Mouse (Mus musculus): Measurements from ENCODE around the gene Tmem209.
A peak's percentile ranks its signal among the peaks of the same experiment; 100 is the strongest.

Tmem209 gene

GRCm38 (mm10) chr6:30535340-30535739, 25.8 kb upstream of the Tmem209 start:
- DNase-seq: peak; percentile 21 to 60

- DNase-seq: no peak
These were observed 19.2 kb upstream of the Tmem209 start for GRCm38 (mm10) chr6:30528800-30529199.

GRCm38 (mm10) chr6:30526586-30527515, 17.3 kb upstream of the Tmem209 start:
- peak; percentile 21 to 61 for DNase-seq

- DNase-seq: peak; percentile 45 to 52
These were observed 16.1 kb upstream of the Tmem209 start for GRCm38 (mm10) chr6:30525456-30526332.

DNA sequence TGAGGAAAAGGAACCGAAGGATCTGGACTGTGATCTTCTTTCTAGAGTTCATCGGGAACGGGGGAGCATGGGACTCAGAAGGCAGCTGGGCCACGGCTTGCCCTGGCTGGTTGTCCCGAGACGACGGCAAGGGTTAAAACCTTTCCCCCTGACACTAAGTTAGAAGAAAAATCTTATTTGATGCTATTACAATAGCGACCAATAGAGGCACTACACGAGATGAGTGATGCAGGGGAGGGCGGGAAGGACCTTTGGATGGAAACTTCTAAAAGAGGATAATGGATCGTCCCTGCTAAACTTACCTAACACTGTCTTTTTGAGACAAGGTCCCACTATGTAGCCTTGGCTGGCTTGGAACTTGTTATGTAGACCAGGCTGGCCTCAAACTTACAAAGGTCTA, 10.8 kb upstream of the Tmem209 start:
- DNase-seq: no peak

DNA sequence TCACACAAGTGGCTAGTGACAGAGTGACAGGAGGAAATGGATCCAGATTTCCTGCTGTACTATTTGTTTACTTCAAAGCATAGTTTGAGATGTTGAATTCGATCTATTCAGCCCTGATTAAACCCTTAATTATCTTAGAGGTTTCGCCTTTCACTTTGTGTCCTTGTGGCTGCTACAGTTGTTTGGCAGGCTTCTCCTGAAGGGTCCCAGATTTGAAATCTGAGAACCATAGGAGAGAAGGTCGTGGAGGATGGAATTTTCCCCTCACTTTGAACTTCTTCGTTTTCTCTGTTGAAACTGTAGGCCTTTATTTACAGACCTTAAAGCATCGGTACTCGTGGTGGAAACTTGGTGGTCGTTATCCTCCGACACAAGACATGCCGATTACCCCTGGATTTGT, 4.7 kb upstream of the Tmem209 start:
- no peak for DNase-seq

DNA sequence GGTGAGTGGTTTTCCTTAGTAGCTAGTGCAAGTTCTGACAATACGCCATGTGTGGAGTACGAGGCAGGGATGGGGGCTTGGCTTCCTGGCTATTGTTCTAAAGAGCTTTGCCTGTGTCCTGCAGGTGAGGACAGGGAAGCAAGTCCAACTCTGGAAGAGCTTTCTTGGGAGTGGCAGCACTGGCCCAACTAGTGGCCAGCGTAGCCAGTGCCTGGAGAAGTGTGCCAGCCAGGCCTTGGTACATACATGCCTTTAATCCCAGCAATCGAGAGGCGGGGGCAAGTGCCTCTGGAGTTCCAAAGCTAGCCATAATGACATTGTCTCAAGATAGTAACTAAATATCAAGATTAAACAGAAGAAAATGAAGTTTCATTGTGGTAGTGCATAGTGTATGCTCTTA, 708 bp upstream of the Tmem209 start:
- no peak for DNase-seq

DNA sequence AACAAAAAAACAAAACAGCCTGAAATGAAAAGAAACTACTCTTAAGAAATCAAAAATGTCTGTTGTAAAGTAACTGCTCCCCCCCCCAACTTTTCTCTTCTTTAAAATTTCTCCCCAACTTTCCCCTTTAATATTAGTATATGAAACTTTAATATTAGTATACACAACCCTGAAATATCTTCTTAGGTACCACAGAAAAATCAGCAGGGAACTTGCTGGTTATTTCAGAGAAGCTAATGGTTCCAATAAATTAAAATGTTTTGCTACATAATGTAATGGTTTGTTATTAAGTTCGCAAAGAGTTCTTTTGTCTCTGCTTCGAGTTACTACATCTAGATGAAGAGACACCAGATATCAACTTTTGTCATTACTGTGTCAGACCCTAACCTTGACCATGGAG, 759 bp downstream of the Tmem209 start:
- DNase-seq: no peak

- DNase-seq: no peak
These were observed 10.5 kb downstream of the Tmem209 start for GRCm38 (mm10) chr6:30499049-30499448.

- no peak for DNase-seq
These were observed 23.1 kb downstream of the Tmem209 start for GRCm38 (mm10) chr6:30486504-30486903.

DNA sequence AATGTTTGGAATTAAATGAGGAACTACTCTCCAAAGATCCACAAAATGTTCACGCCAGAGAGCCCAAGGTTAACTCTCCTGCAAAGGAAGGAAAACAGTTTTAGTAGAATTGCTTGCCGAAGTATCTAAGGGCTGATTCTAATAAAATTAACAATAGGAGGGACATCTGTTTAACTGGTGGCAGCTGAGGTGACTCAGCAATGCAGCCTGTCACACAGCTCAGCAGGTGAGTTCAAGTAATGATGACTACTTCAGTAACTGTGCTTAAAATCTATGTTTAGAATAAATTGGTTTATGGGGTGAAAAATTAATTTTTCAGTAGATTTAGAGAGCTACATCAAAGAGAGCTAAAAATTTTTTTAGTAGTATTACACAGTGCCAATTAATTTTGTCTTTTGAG, 26.7 kb downstream of the Tmem209 start:
- no peak for DNase-seq

GRCm38 (mm10) chr6:30479418-30479817, 30.2 kb downstream of the Tmem209 start:
- DNase-seq: no peak

GRCm38 (mm10) chr6:30477784-30478183, 31.8 kb downstream of the Tmem209 start:
- DNase-seq: no peak

DNA sequence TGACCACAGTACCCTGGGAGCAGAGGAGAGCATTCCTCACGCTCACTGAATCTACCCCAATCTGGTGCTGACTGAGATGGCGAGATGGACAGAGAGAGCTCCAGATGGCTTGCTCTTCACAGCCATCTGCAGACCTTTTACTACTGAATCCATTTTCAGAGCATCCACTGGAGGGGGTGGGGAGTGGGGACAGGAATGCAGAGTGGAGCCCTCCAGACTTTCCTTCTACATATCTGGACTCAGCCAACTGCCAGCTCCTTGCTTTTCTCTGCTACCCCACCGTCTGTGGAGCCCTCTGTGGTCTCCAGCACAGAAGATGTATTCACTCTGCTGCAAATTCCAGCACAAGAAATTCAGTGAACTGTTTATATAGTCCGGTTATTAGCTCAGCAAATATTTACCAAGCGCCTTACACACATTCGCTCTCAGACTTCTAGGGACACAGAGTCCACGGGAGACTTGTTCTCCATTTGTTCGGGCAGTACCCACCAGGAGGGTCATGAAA, 32.3 kb downstream of the Tmem209 start:
- DNase-seq: no peak

DNA sequence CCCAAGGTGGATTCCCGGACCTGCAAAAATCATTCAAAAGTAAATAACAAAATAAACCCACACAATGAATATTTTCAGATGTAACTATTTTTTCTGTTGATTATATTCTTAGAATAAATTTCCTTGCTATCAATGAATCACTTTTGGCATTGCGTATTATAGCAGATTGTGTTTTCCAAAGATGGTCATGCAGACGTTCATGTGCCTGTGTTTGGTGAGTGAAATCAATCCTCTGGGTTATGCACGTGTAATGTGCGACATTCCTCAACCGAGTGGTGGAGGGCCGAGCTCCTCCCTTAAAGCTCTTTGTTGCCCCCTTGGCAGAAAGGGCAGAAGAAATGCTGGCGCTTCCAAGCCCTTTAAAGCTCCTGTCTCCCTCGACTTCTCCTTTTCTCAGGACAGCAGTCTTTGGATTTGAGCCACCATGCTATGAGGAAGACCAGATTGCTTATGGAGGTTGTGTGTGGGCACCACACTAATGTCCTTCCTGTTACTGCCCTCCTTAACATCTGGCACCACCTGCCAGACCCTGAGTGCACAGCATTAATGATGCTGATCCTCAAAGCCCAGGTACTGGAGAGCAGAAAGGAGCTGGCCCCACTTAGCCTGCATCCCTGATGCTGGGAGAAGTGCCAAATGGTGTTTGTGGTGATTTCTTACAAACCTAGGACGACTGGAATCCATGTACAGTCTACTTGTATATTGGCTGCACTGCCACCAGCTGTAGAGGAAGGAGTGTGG, 33.4 kb downstream of the Tmem209 start:
- DNase-seq: no peak

DNA sequence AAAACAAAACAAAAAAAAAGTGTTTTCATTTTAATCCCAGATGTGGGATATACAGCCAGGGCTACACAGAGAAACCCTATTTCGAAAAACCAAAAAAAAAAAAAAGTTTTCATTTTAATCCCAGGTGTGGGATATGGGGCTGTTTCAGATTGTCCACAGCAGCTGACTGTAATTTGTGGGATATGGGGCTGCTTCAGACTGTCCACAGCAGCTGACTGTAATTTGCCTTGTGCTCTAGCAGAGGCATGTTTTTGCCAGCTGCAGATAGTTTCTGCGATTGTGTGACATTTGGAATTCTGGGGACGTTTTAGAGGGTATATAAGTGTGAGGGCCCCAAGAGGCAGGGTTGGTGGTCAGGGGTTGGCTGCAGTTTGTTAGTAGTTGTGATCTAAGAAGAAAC, 37.9 kb downstream of the Tmem209 start:
- no peak for DNase-seq

DNA sequence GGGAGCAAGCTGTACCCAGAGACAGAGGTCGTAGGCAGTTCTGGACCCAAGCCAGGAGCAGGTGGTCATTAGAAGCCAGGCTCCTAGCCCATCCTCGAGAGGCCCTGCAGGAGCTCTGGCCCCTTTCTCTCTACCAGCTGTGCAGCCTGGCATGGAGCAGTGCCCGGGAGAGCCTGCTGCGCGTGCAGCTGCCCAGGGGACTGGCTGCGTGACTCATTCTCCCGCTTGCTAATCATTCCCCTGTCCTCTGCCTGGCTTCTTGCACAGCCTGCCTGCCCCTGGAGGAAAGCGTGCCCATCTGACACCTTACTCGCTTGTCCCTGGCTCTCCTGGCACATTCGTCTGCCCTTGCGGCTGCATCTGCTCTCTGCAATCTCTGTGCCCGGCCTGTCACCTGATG, 40.2 kb downstream of the Tmem209 start:
- DNase-seq: no peak

DNA sequence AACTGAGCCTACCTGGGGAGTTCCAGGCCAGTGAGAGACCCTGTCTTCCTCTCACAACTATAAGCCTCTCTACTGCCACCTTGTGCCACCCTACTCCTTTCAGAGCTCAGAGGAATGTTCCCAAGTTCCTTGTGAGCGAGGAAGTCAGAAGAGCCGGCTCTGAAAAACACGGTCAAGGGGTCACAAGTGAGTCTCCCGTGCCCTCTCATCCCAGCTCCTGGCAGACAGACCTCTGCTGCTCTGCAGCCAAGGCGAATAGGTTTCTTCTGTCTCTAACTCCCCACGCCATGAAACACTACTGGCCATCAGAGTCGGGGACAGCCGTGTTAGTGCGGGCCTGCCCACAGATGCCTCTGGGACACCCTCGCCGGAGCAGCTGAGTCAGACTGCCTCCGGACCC, 40.9 kb downstream of the Tmem209 start:
- DNase-seq: peak; percentile 48 to 58

DNA sequence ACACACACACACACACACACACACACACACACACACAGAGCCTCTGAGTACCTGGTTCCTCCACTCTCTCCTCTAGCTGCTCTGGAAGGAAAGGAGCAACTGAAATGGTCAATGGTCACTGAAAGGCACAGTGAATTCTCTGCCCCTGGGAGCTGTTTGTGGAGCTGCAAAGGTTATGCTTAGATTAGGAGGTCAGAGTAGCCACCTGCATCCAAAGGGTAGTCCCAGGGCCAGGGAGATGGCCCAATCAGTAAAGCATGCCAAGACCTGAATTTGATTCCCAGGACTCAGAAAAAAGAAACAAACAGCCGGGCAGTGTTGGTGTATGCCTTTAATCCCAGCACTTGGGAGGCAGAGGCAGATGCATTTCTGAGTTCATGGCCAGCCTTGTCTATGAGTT, 41.5 kb downstream of the Tmem209 start:
- no peak for DNase-seq

GRCm38 (mm10) chr6:30465586-30465985, 44.0 kb downstream of the Tmem209 start:
- DNase-seq: no peak

GRCm38 (mm10) chr6:30462822-30463221, 46.8 kb downstream of the Tmem209 start:
- no peak for DNase-seq

GRCm38 (mm10) chr6:30461755-30462344, 47.7 kb downstream of the Tmem209 start:
- no peak for DNase-seq
